Mouse (Mus musculus): ENCODE results near the gene Ppp1r12b.

DNA sequence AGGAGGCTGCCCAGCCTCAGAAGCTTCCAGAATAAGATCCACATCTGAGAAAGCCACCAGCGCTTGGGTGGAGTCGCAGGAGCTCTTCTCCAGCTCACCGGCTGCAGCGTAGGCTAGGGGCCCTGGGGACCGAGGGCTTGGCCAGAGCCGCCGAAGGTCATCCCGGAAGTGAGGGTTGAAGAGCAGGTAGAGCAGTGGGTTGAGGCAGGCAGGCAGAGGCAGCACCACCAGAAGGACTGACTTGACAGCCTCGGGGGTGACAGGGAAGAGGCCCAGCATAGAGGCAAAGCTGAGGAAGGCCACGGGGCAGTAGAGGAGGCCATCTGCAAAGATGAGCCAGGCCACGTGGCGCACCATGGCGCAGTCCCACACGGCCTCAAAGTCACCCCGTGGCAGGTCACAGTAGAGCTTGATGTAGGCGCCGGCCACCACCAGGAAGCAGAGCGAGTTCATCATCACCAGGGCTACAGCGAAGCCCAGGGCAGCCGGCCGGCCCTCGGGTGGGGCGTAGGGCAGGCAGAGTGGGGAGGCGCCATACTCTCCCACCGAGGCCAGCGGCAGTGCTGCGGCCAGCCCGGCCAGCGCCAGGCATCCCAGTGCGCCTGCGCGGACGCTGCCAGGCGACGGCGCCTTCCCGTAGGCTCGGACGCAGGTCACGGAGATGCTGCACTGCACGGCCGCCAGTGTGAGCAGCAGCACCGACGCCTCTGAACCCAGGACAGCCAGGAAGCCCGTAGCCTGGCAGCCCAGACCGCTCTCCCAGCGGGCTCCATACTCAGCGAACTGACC is 31.6 kb upstream of the Ppp1r12b start:
- TF ChIP-seq CTCF (IDR thresholded peaks at IDR 0.05; ENCODE audit: extremely low read depth, insufficient read depth, insufficient read length, insufficient replicate concordance) (no peak), POLR2A (IDR thresholded peaks at IDR 0.05; ENCODE audit: low read depth, low read length) (no peak)

Data from spleen, adult 2 months (tissue).